In genomic region chr2:130629080-130629838, GRCm38 (mm10) we compare ENCODE assay signal across 8 mouse cellular contexts. TPM values are rescaled to one million over a fixed set of nuclear protein-coding genes. Genes with fewer than 3 reads are reported as not detected.
DNase-seq lines count a peak whose midpoint lies in the region; ATAC-seq and TF ChIP-seq lines count a peak whose summit lies in the region.

No protein-coding gene starts in this region.

- peaks cover 5% of the 10 kb centered on the region; the same call in 1 of the 2 replicates for H3K4me1 ChIP-seq in heart, embryonic 11.5 days (ENCODE audit: control insufficient read depth, insufficient read depth, low read length)
- peaks cover 9% of the 10 kb centered on the region for H3K4me1 ChIP-seq in embryonic facial prominence, embryonic 12.5 days
- peaks cover 3% of the 10 kb centered on the region; the same call in 1 of the 2 replicates for H3K4me1 ChIP-seq in intestine, postnatal 0 days (replicated peaks; ENCODE audit: control insufficient read depth, insufficient read depth, low read length)
- H3K4me1 ChIP-seq in neural tube, embryonic 13.5 days (replicated peaks): peaks cover 19% of the 10 kb centered on the region

- H3K4me3 ChIP-seq in heart, embryonic 11.5 days (ENCODE audit: low read depth, low read length): peak overlapping the region; percentile 94
- peak overlapping the region; percentile 79 for H3K4me3 ChIP-seq in embryonic facial prominence, embryonic 12.5 days
- peak overlapping the region; percentile 90 for H3K4me3 ChIP-seq in intestine, postnatal 0 days (ENCODE audit: low read depth, low read length)
- peak overlapping the region; percentile 75 for H3K4me3 ChIP-seq in neural tube, embryonic 13.5 days

- peak overlapping the region; percentile 88 for H3K9ac ChIP-seq in heart, embryonic 11.5 days (ENCODE audit: low read depth, low read length)
- H3K9ac ChIP-seq in embryonic facial prominence, embryonic 12.5 days: peak overlapping the region; percentile 80
- H3K9ac ChIP-seq in intestine, postnatal 0 days (ENCODE audit: low read depth, low read length): peak overlapping the region; percentile 92
- H3K9ac ChIP-seq in neural tube, embryonic 13.5 days: peak overlapping the region; percentile 91

- whole genome bisulfite sequencing in heart, embryonic 11.5 days (ENCODE audit: insufficient replicate concordance): 2% methylated on average over 37 of the region's 37 CpGs
- 3% methylated on average over 37 of the region's 37 CpGs for WGBS in embryonic facial prominence, embryonic 12.5 days
- 2% methylated on average over 37 of the region's 37 CpGs for WGBS in intestine, postnatal 0 days
- 2% methylated on average over 37 of the region's 37 CpGs for WGBS in neural tube, embryonic 13.5 days

- H3K4me2 ChIP-seq in heart, embryonic 11.5 days: peak overlapping the region; percentile 76
- peak overlapping the region; percentile 87 for H3K4me2 ChIP-seq in embryonic facial prominence, embryonic 12.5 days (replicated peaks)
- H3K4me2 ChIP-seq in intestine, postnatal 0 days (replicated peaks; ENCODE audit: low read depth): peak overlapping the region; percentile 67
- peak overlapping the region; percentile 98 for H3K4me2 ChIP-seq in neural tube, embryonic 13.5 days

- DNase-seq in heart, postnatal 25 days (ENCODE audit: low spot score): no peak
- DNase-seq in CD4-positive, CD25-positive, alpha-beta regulatory T cell, adult 2 months (ENCODE audit: low read depth, low spot score): peak; percentile 45
- no peak for DNase-seq in spleen, postnatal 36 days (ENCODE audit: low spot score in 2 of 2)
- DNase-seq in left cerebral cortex, postnatal 10 days (ENCODE audit: extremely low spot score in 1 of 2, low spot score in 2 of 2): no peak

- intact Hi-C loops in heart, postnatal 25 days (cut with DNase I): no loop called here
- intact Hi-C loops in left cerebral cortex, postnatal 10 days (cut with DNase I): no loop called here

- H3K27ac ChIP-seq in heart, embryonic 11.5 days (ENCODE audit: low read depth, low read length): peak overlapping the region; percentile 62
- peak overlapping the region; percentile 38 for H3K27ac ChIP-seq in embryonic facial prominence, embryonic 12.5 days
- peak overlapping the region; percentile 72 for H3K27ac ChIP-seq in intestine, postnatal 0 days (ENCODE audit: low read depth, low read length)
- H3K27ac ChIP-seq in neural tube, embryonic 13.5 days (replicated peaks): peak overlapping the region; percentile 46

- ATAC-seq in heart, embryonic 11.5 days (replicated peaks; ENCODE audit: insufficient number of reproducible peaks, low FRiP score, low TSS enrichment): peak; percentile 27; the same call in 1 of the 2 replicates
- ATAC-seq in embryonic facial prominence, embryonic 12.5 days (ENCODE audit: insufficient number of reproducible peaks, insufficient read depth, low FRiP score, low TSS enrichment): no peak
- ATAC-seq in intestine, postnatal 0 days: peak; percentile 54
- ATAC-seq in neural tube, embryonic 13.5 days (ENCODE audit: low read depth): peak; percentile 69

- H3K36me3 ChIP-seq in heart, embryonic 11.5 days (ENCODE audit: control insufficient read depth, insufficient read depth, low read length): peaks cover 5% of the 10 kb centered on the region
- H3K36me3 ChIP-seq in embryonic facial prominence, embryonic 12.5 days: peaks cover 23% of the 10 kb centered on the region
- H3K36me3 ChIP-seq in intestine, postnatal 0 days (ENCODE audit: control insufficient read depth, insufficient read depth): peaks cover 21% of the 10 kb centered on the region
- H3K36me3 ChIP-seq in neural tube, embryonic 13.5 days: peaks cover 30% of the 10 kb centered on the region

- no peak for TF ChIP-seq CTCF in intestine, postnatal 0 days (IDR thresholded peaks at IDR 0.05; ENCODE audit: low read depth)

- no peaks in the 10 kb centered on the region for H3K9me3 ChIP-seq in heart, embryonic 11.5 days (replicated peaks; ENCODE audit: control insufficient read depth, low read length)
- H3K9me3 ChIP-seq in embryonic facial prominence, embryonic 12.5 days: no peaks in the 10 kb centered on the region
- no peaks in the 10 kb centered on the region for H3K9me3 ChIP-seq in intestine, postnatal 0 days (ENCODE audit: control insufficient read depth)
- H3K9me3 ChIP-seq in neural tube, embryonic 13.5 days: no peaks in the 10 kb centered on the region

- peaks cover 14% of the 10 kb centered on the region for H3K27me3 ChIP-seq in heart, embryonic 11.5 days (ENCODE audit: control insufficient read depth, insufficient read depth, low read length)
- H3K27me3 ChIP-seq in embryonic facial prominence, embryonic 12.5 days: peaks cover 11% of the 10 kb centered on the region
- H3K27me3 ChIP-seq in intestine, postnatal 0 days (replicated peaks; ENCODE audit: control insufficient read depth, insufficient read depth, low read length): no peaks in the 10 kb centered on the region
- peaks cover 11% of the 10 kb centered on the region for H3K27me3 ChIP-seq in neural tube, embryonic 13.5 days

RNA-seq across cellular contexts. Expression of gene Fastkd5, which starts 0.6 kb away (rescaled TPM):
- 18.8 and 19.7 TPM in 2 replicates for polyA plus RNA-seq in heart, embryonic 11.5 days (2014; fragmentation: Nextera tagmentation; extraction: Ambion mirVana)
- total RNA-seq in heart, postnatal 25 days (2021): 1 to 10 TPM; 7.7 to 8.5 TPM
- 17.5 and 18.6 TPM in 2 replicates for polyA plus RNA-seq in embryonic facial prominence, embryonic 12.5 days (2016; fragmentation: Nextera tagmentation; extraction: Ambion mirVana)
- polyA plus RNA-seq in intestine, postnatal 0 days (2015; fragmentation: Nextera tagmentation; extraction: Ambion mirVana): 6.4 and 6.8 TPM in 2 replicates
- 13.1 and 13.8 TPM in 2 replicates for polyA plus RNA-seq in neural tube, embryonic 13.5 days (2015; fragmentation: Nextera tagmentation; extraction: Ambion mirVana)
- 1 to 10 TPM; 8.0 TPM for total RNA-seq in left cerebral cortex, postnatal 10 days (2021)

RNA-seq across cellular contexts. Expression of gene Ubox5, which starts 0.6 kb away (rescaled TPM):
- 8.9 and 10.4 TPM in 2 replicates for polyA plus RNA-seq in heart, embryonic 11.5 days (2014; fragmentation: Nextera tagmentation; extraction: Ambion mirVana)
- total RNA-seq in heart, postnatal 25 days (2021): 1 to 10 TPM; 4.0 to 4.2 TPM
- polyA plus RNA-seq in embryonic facial prominence, embryonic 12.5 days (2016; fragmentation: Nextera tagmentation; extraction: Ambion mirVana): 15.5 and 16.3 TPM in 2 replicates
- 4.2 and 4.5 TPM in 2 replicates for polyA plus RNA-seq in intestine, postnatal 0 days (2015; fragmentation: Nextera tagmentation; extraction: Ambion mirVana)
- polyA plus RNA-seq in neural tube, embryonic 13.5 days (2015; fragmentation: Nextera tagmentation; extraction: Ambion mirVana): 10.8 and 12.4 TPM in 2 replicates
- 1 to 10 TPM; 8.5 to 8.7 TPM for total RNA-seq in left cerebral cortex, postnatal 10 days (2021)

RNA-seq across cellular contexts. Expression of gene Lzts3, which starts 13.3 kb away (rescaled TPM):
- 0.66 and 0.69 TPM in 2 replicates for polyA plus RNA-seq in heart, embryonic 11.5 days (2014; fragmentation: Nextera tagmentation; extraction: Ambion mirVana)
- total RNA-seq in heart, postnatal 25 days (2021): 1 to 10 TPM; 4.0 to 4.2 TPM
- polyA plus RNA-seq in embryonic facial prominence, embryonic 12.5 days (2016; fragmentation: Nextera tagmentation; extraction: Ambion mirVana): 6.2 and 6.5 TPM in 2 replicates
- 9.7 and 11.4 TPM in 2 replicates for polyA plus RNA-seq in intestine, postnatal 0 days (2015; fragmentation: Nextera tagmentation; extraction: Ambion mirVana)
- polyA plus RNA-seq in neural tube, embryonic 13.5 days (2015; fragmentation: Nextera tagmentation; extraction: Ambion mirVana): 10.5 and 10.7 TPM in 2 replicates
- total RNA-seq in left cerebral cortex, postnatal 10 days (2021): 10 to 100 TPM; 45.3 to 46.8 TPM

RNA-seq across cellular contexts. Expression of gene Ddrgk1, which starts 35.2 kb away (rescaled TPM):
- 41.3 and 44.7 TPM in 2 replicates for polyA plus RNA-seq in heart, embryonic 11.5 days (2014; fragmentation: Nextera tagmentation; extraction: Ambion mirVana)
- 10 to 100 TPM; 62.1 to 63.9 TPM for total RNA-seq in heart, postnatal 25 days (2021)
- 55.6 and 58.3 TPM in 2 replicates for polyA plus RNA-seq in embryonic facial prominence, embryonic 12.5 days (2016; fragmentation: Nextera tagmentation; extraction: Ambion mirVana)
- polyA plus RNA-seq in intestine, postnatal 0 days (2015; fragmentation: Nextera tagmentation; extraction: Ambion mirVana): 118 and 120 TPM in 2 replicates
- 64.6 and 72.3 TPM in 2 replicates for polyA plus RNA-seq in neural tube, embryonic 13.5 days (2015; fragmentation: Nextera tagmentation; extraction: Ambion mirVana)
- 10 to 100 TPM; 59.7 to 72.2 TPM for total RNA-seq in left cerebral cortex, postnatal 10 days (2021)

RNA-seq across cellular contexts. Expression of gene Itpa, which starts 38.2 kb away (rescaled TPM):
- 88.7 and 91.0 TPM in 2 replicates for polyA plus RNA-seq in heart, embryonic 11.5 days (2014; fragmentation: Nextera tagmentation; extraction: Ambion mirVana)
- 10 to 100 TPM; 18.2 to 24.1 TPM for total RNA-seq in heart, postnatal 25 days (2021)
- polyA plus RNA-seq in embryonic facial prominence, embryonic 12.5 days (2016; fragmentation: Nextera tagmentation; extraction: Ambion mirVana): 135 and 137 TPM in 2 replicates
- polyA plus RNA-seq in intestine, postnatal 0 days (2015; fragmentation: Nextera tagmentation; extraction: Ambion mirVana): 59.1 and 60.8 TPM in 2 replicates
- polyA plus RNA-seq in neural tube, embryonic 13.5 days (2015; fragmentation: Nextera tagmentation; extraction: Ambion mirVana): 121 and 134 TPM in 2 replicates
- 10 to 100 TPM; 42.2 to 48.9 TPM for total RNA-seq in left cerebral cortex, postnatal 10 days (2021)
